ENCODE assay signal across 7 mouse cellular contexts in genomic region chr9:98954391-98955102, GRCm38 (mm10). TPM values are rescaled to one million over a fixed set of nuclear protein-coding genes. Genes with fewer than 3 reads are reported as not detected.
DNase-seq lines count a peak whose midpoint lies in the region; ATAC-seq and TF ChIP-seq lines count a peak whose summit lies in the region.

No protein-coding gene starts in this region.

- DNase-seq in ES-CJ7 (ENCODE audit: low read depth, low spot score), result peak; percentile 55
- DNase-seq in liver, postnatal 0 days, result no peak
- DNase-seq in urinary bladder, postnatal 36 days (ENCODE audit: low spot score in 2 of 2), result no peak
- DNase-seq in cerebellum, adult 9-11 months, result no peak
- DNase-seq in frontal cortex, postnatal 14 days (ENCODE audit: low spot score in 2 of 2), result no peak

- ATAC-seq in heart, embryonic 15.5 days (replicated peaks; ENCODE audit: insufficient number of reproducible peaks, insufficient read depth, low FRiP score, low read depth), result no peak
- ATAC-seq in liver, postnatal 0 days, result no peak

- H3K36me3 ChIP-seq in E14TG2a.4 (ENCODE audit: insufficient read depth, low read length), result no peaks in the 10 kb centered on the region
- no peaks in the 10 kb centered on the region for H3K36me3 ChIP-seq in heart, embryonic 15.5 days
- no peaks in the 10 kb centered on the region for H3K36me3 ChIP-seq in liver, postnatal 0 days (replicated peaks; ENCODE audit: insufficient read depth, low read length)

- no peak for TF ChIP-seq EP300 in liver, postnatal 0 days (IDR thresholded peaks at IDR 0.05; ENCODE audit: low read depth)

- H3K4me2 ChIP-seq in heart, embryonic 15.5 days, result peak overlapping the region; percentile 93
- peak overlapping the region; percentile 59 for H3K4me2 ChIP-seq in liver, postnatal 0 days (ENCODE audit: low read depth, low read length)

- WGBS in heart, embryonic 15.5 days, result 2% methylated on average over 33 of the region's 33 CpGs
- 5% methylated on average over 33 of the region's 33 CpGs for WGBS in liver, postnatal 0 days (ENCODE audit: insufficient replicate concordance)

- H3K4me1 ChIP-seq in E14TG2a.4 (replicated peaks; ENCODE audit: low read depth, low read length), result peaks cover 34% of the 10 kb centered on the region
- H3K4me1 ChIP-seq in heart, embryonic 15.5 days (replicated peaks), result peaks cover 36% of the 10 kb centered on the region
- H3K4me1 ChIP-seq in liver, postnatal 0 days (ENCODE audit: insufficient read depth), result peaks cover 14% of the 10 kb centered on the region

- no peak overlapping the region for H3K9ac ChIP-seq in heart, embryonic 15.5 days
- no peak overlapping the region for H3K9ac ChIP-seq in liver, postnatal 0 days (replicated peaks)

- peaks cover 94% of the 10 kb centered on the region for H3K27me3 ChIP-seq in E14TG2a.4 (ENCODE audit: insufficient read depth, low read length)
- peaks cover 91% of the 10 kb centered on the region for H3K27me3 ChIP-seq in heart, embryonic 15.5 days
- peaks cover 96% of the 10 kb centered on the region for H3K27me3 ChIP-seq in liver, postnatal 0 days (ENCODE audit: insufficient read depth, low read length)

- no peaks in the 10 kb centered on the region for H3K9me3 ChIP-seq in E14TG2a.4 (ENCODE audit: low read length)
- H3K9me3 ChIP-seq in heart, embryonic 15.5 days (replicated peaks), result no peaks in the 10 kb centered on the region
- no peaks in the 10 kb centered on the region for H3K9me3 ChIP-seq in liver, postnatal 0 days (ENCODE audit: low read length)

- no peak for TF ChIP-seq CTCF in E14TG2a.4 (conservative IDR thresholded peaks at IDR 0.05; ENCODE audit: low read length)
- no peak for TF ChIP-seq CTCF in liver, postnatal 0 days (IDR thresholded peaks at IDR 0.05; ENCODE audit: low read depth)

- H3K4me3 ChIP-seq in E14TG2a.4 (replicated peaks; ENCODE audit: low read length), result peak overlapping the region; percentile 76
- H3K4me3 ChIP-seq in heart, embryonic 15.5 days, result peak overlapping the region; percentile 53
- peak overlapping the region; percentile 33; the same call in 1 of the 2 replicates for H3K4me3 ChIP-seq in liver, postnatal 0 days (ENCODE audit: low read depth, low read length)

- no peak overlapping the region for H3K27ac ChIP-seq in heart, embryonic 15.5 days
- H3K27ac ChIP-seq in liver, postnatal 0 days (ENCODE audit: low read depth), result no peak overlapping the region

RNA-seq across cellular contexts. Expression of gene Foxl2, which starts 0.5 kb away (rescaled TPM):
- not detected in 2 replicates for polyA plus RNA-seq in heart, embryonic 15.5 days (2015; fragmentation: Nextera tagmentation; extraction: Ambion mirVana)
- not detected in 2 replicates for polyA plus RNA-seq in liver, postnatal 0 days (2015; fragmentation: Nextera tagmentation; extraction: Ambion mirVana)

RNA-seq across cellular contexts. Expression of gene Faim, which starts 31.6 kb away (rescaled TPM):
- 27.3 and 30.6 TPM in 2 replicates for polyA plus RNA-seq in heart, embryonic 15.5 days (2015; fragmentation: Nextera tagmentation; extraction: Ambion mirVana)
- 16.2 and 16.7 TPM in 2 replicates for polyA plus RNA-seq in liver, postnatal 0 days (2015; fragmentation: Nextera tagmentation; extraction: Ambion mirVana)

RNA-seq across cellular contexts. Expression of gene 7420426K07Rik, which starts 51.6 kb away (rescaled TPM):
- polyA plus RNA-seq in heart, embryonic 15.5 days (2015; fragmentation: Nextera tagmentation; extraction: Ambion mirVana), result not detected in 2 replicates
- polyA plus RNA-seq in liver, postnatal 0 days (2015; fragmentation: Nextera tagmentation; extraction: Ambion mirVana), result not detected in 2 replicates
